Mouse (Mus musculus) spleen, postnatal 14 days (tissue): Measurements from ENCODE around the gene Psmd3.
"Not testable (repeated sequence)": the region's sequence is repeated elsewhere in the genome, so short reads cannot be mapped to it uniquely, and the experiment has no call there.

ENCODE experiments used
- DNase-seq, 2 experiments: peaks; one replicate each; pipeline ENCODE4 v3.0.0; 2021 to 2022; ENCODE audit warnings: low spot score in 2 of 2

Gene Psmd3

GRCm38 (mm10) chr11:98717904-98718303, 35.5 kb downstream of the Psmd3 start:
- DNase-seq: peak in 1 of 2 experiments; percentile 54

GRCm38 (mm10) chr11:98720756-98721155, 38.4 kb downstream of the Psmd3 start:
- no peak for DNase-seq

GRCm38 (mm10) chr11:98721458-98722226, 39.3 kb downstream of the Psmd3 start:
- DNase-seq: no peak

GRCm38 (mm10) chr11:98723098-98723497, 40.7 kb downstream of the Psmd3 start:
- no peak for DNase-seq

GRCm38 (mm10) chr11:98725926-98726506, 43.7 kb downstream of the Psmd3 start:
- no peak for DNase-seq

- DNase-seq: peak; percentile 64 to 77
Observed at GRCm38 (mm10) chr11:98729119-98729588, 46.8 kb downstream of the Psmd3 start, which contains the start of gene Med24. TSS of gene Med24 (minus strand) at chr11:98729435.

- no peak for DNase-seq
Observed at GRCm38 (mm10) chr11:98730727-98731126, 48.4 kb downstream of the Psmd3 start.

- DNase-seq: no peak
Observed at GRCm38 (mm10) chr11:98731134-98731533, 48.8 kb downstream of the Psmd3 start.

- DNase-seq: no peak
Observed at GRCm38 (mm10) chr11:98734020-98734419, 51.7 kb downstream of the Psmd3 start.

- DNase-seq: no peak
Observed at GRCm38 (mm10) chr11:98735111-98735510, 52.8 kb downstream of the Psmd3 start.

GRCm38 (mm10) chr11:98736176-98736575, 53.8 kb downstream of the Psmd3 start:
- DNase-seq: no peak

GRCm38 (mm10) chr11:98737220-98737619, 54.9 kb downstream of the Psmd3 start:
- not testable (repeated sequence) for DNase-seq

GRCm38 (mm10) chr11:98738428-98738911, 56.1 kb downstream of the Psmd3 start:
- DNase-seq: no peak

GRCm38 (mm10) chr11:98738925-98739324, 56.6 kb downstream of the Psmd3 start:
- DNase-seq: no peak

GRCm38 (mm10) chr11:98740026-98740392, 57.7 kb downstream of the Psmd3 start:
- no peak for DNase-seq

- DNase-seq: no peak
Observed at GRCm38 (mm10) chr11:98740393-98741050, 58.2 kb downstream of the Psmd3 start, which contains the start of gene Thra. TSS of gene Thra (plus strand) at chr11:98740638.

GRCm38 (mm10) chr11:98741051-98741620, 58.8 kb downstream of the Psmd3 start:
- DNase-seq: no peak

GRCm38 (mm10) chr11:98741622-98742396, 59.5 kb downstream of the Psmd3 start:
- peak; percentile 51 to 68 for DNase-seq

GRCm38 (mm10) chr11:98742397-98743291, 60.3 kb downstream of the Psmd3 start:
- no peak for DNase-seq

- no peak for DNase-seq
Observed at GRCm38 (mm10) chr11:98743655-98744345, 61.4 kb downstream of the Psmd3 start.
